ENCODE assay signal across 10 mouse cellular contexts in the genomic region with DNA sequence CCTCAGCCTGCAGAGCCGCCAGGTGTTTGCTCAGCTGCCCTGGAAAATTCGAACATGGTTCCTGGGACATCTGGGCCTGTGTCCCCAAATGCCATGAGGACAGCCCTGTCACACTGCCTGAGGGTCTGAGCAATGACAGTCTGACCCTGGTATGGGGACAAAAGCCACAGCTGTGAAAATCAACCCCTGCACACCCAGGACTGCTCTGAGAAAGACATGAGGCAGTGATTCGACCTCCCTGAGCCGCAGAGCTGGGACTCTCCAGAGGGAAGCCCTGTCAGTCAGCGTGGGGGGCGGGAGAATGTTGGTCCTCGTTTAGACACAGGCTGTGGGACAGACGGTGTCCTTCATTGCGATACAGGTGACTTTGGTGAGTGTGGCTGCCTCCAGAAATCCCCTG. TPM values are rescaled to one million over a fixed set of nuclear protein-coding genes. Genes with fewer than 3 reads are reported as not detected.
DNase-seq lines count a peak whose midpoint lies in the region; ATAC-seq and TF ChIP-seq lines count a peak whose summit lies in the region.
"Had no signal": no experiment of that assay in that cellular context is flagged by ENCODE, and none has a peak within 500 bp of the region (broad histone marks: within the 10 kb centered on the region; RNA-seq: fewer than 3 reads in every experiment).

No protein-coding gene starts in this region.

- H3K9ac ChIP-seq in forebrain, postnatal 0 days = no peak overlapping the region
- H3K9ac ChIP-seq in heart, postnatal 0 days (replicated peaks; ENCODE audit: low read depth, low read length) = peak overlapping the region; percentile 42
- H3K9ac ChIP-seq in limb, embryonic 14.5 days (ENCODE audit: low read depth, low read length, severe bottlenecking) = no peak overlapping the region

- DNase-seq in forebrain, embryonic 10.5 days (ENCODE audit: extremely low spot score, low spot score) = no peak
- no peak for DNase-seq in forebrain, postnatal 0 days
- no peak for DNase-seq in heart, postnatal 0 days (ENCODE audit: low spot score)
- DNase-seq in heart, postnatal 4 days = no peak
- DNase-seq in ZHBTc4 (ENCODE audit: low read depth, low spot score) = peak; percentile 35
- DNase-seq in limb, embryonic 14.5 days (ENCODE audit: low spot score) = no peak
- no peak for DNase-seq in spleen, postnatal 14 days (ENCODE audit: low spot score in 2 of 2)
- no peak for DNase-seq in lung, postnatal 25 days (ENCODE audit: low spot score)
- DNase-seq: B cell, adult 2 months; thymus, postnatal 14 days had no signal

- H3K27me3 ChIP-seq in forebrain, embryonic 10.5 days (ENCODE audit: poor library complexity, severe bottlenecking) = no peaks in the 10 kb centered on the region
- H3K27me3 ChIP-seq in forebrain, postnatal 0 days (ENCODE audit: insufficient read depth, low read length) = no peaks in the 10 kb centered on the region
- H3K27me3 ChIP-seq in heart, postnatal 0 days (ENCODE audit: control insufficient read depth, insufficient read depth, low read length) = no peaks in the 10 kb centered on the region
- no peaks in the 10 kb centered on the region for H3K27me3 ChIP-seq in limb, embryonic 14.5 days (ENCODE audit: control insufficient read depth, insufficient read depth, low read length)

- TF ChIP-seq EP300 in heart, postnatal 0 days (IDR thresholded peaks at IDR 0.05; ENCODE audit: low read depth) = no peak

- H3K4me1 ChIP-seq in forebrain, embryonic 10.5 days = peaks cover 92% of the 10 kb centered on the region
- H3K4me1 ChIP-seq in forebrain, postnatal 0 days (ENCODE audit: insufficient read depth) = peaks cover 26% of the 10 kb centered on the region
- peaks cover 71% of the 10 kb centered on the region for H3K4me1 ChIP-seq in heart, postnatal 0 days (ENCODE audit: control insufficient read depth, insufficient read depth)
- H3K4me1 ChIP-seq in limb, embryonic 14.5 days (ENCODE audit: control insufficient read depth, insufficient read depth, low read length) = peaks cover 39% of the 10 kb centered on the region

- peaks cover 16% of the 10 kb centered on the region for H3K36me3 ChIP-seq in forebrain, embryonic 10.5 days (replicated peaks)
- no peaks in the 10 kb centered on the region for H3K36me3 ChIP-seq in forebrain, postnatal 0 days (ENCODE audit: insufficient read depth)
- H3K36me3 ChIP-seq in heart, postnatal 0 days (replicated peaks; ENCODE audit: control insufficient read depth, insufficient read depth, low read length) = no peaks in the 10 kb centered on the region
- no peaks in the 10 kb centered on the region; the same call in 1 of the 2 replicates for H3K36me3 ChIP-seq in limb, embryonic 14.5 days (ENCODE audit: control insufficient read depth, insufficient read depth, low read length)

- TF ChIP-seq CTCF in forebrain, postnatal 0 days (IDR thresholded peaks at IDR 0.05; ENCODE audit: low read depth) = no peak
- TF ChIP-seq CTCF in heart, postnatal 0 days (IDR thresholded peaks at IDR 0.05; ENCODE audit: low read depth) = no peak

- no peak overlapping the region for H3K4me3 ChIP-seq in forebrain, embryonic 10.5 days
- H3K4me3 ChIP-seq in forebrain, postnatal 0 days (ENCODE audit: low read depth, low read length) = no peak overlapping the region
- no peak overlapping the region for H3K4me3 ChIP-seq in heart, postnatal 0 days (ENCODE audit: low read depth, low read length)
- no peak overlapping the region for H3K4me3 ChIP-seq in limb, embryonic 14.5 days (replicated peaks; ENCODE audit: low read length)

- H3K4me2 ChIP-seq in forebrain, postnatal 0 days (ENCODE audit: low read depth) = no peak overlapping the region
- 0 out of 2 replicates have a peak overlapping the region, but pooled peaks have one; percentile 42 for H3K4me2 ChIP-seq in heart, postnatal 0 days (ENCODE audit: low read depth, low read length)
- H3K4me2 ChIP-seq in limb, embryonic 14.5 days (replicated peaks; ENCODE audit: low read depth, low read length, severe bottlenecking) = no peak overlapping the region

- H3K9me3 ChIP-seq in forebrain, embryonic 10.5 days = no peaks in the 10 kb centered on the region
- H3K9me3 ChIP-seq in forebrain, postnatal 0 days (ENCODE audit: low read length) = no peaks in the 10 kb centered on the region
- H3K9me3 ChIP-seq in heart, postnatal 0 days (replicated peaks; ENCODE audit: control insufficient read depth, low read length) = no peaks in the 10 kb centered on the region
- H3K9me3 ChIP-seq in limb, embryonic 14.5 days (ENCODE audit: control insufficient read depth, low read length) = no peaks in the 10 kb centered on the region

- WGBS in forebrain, embryonic 10.5 days = 41% methylated on average over 9 of the region's 9 CpGs
- 57% methylated on average over 9 of the region's 9 CpGs for WGBS in forebrain, postnatal 0 days
- 30% methylated on average over 9 of the region's 9 CpGs for WGBS in heart, postnatal 0 days
- 46% methylated on average over 9 of the region's 9 CpGs for WGBS in limb, embryonic 14.5 days

- no peak for ATAC-seq in forebrain, postnatal 0 days
- ATAC-seq in heart, postnatal 0 days (ENCODE audit: insufficient read depth, low read depth) = peak; percentile 33
- 0 out of 2 replicates have a peak, but pooled peaks have one; percentile 4 for ATAC-seq in limb, embryonic 14.5 days (ENCODE audit: low FRiP score, low read depth)

- no peak for TF ChIP-seq POLR2A in limb, embryonic 14.5 days (IDR thresholded peaks at IDR 0.05; ENCODE audit: borderline replicate concordance, extremely low read depth, insufficient read depth, insufficient read length)

- peak overlapping the region; percentile 82 for H3K27ac ChIP-seq in forebrain, embryonic 10.5 days
- H3K27ac ChIP-seq in forebrain, postnatal 0 days (ENCODE audit: low read depth, low read length) = no peak overlapping the region
- peak overlapping the region; percentile 97 for H3K27ac ChIP-seq in heart, postnatal 0 days (ENCODE audit: low read depth)
- H3K27ac ChIP-seq in limb, embryonic 14.5 days (replicated peaks; ENCODE audit: low read depth, low read length) = no peak overlapping the region

RNA-seq across cellular contexts. Expression of a gene that starts 29.6 kb away (rescaled TPM):
- polyA plus RNA-seq in forebrain, embryonic 10.5 days (2016; fragmentation: Nextera tagmentation; extraction: Ambion mirVana) = 13.5 and 14.6 TPM in 2 replicates
- total RNA-seq in forebrain, postnatal 0 days (2014; rRNA removed) = 66.1 and 68.0 TPM in 2 replicates
- polyA plus RNA-seq in forebrain, postnatal 0 days (2015; fragmentation: Nextera tagmentation; extraction: Ambion mirVana) = 15.5 and 16.2 TPM in 2 replicates
- 44.7 and 56.2 TPM in 2 replicates for total RNA-seq in heart, postnatal 0 days (2014; rRNA removed; ENCODE audit: low replicate concordance)
- polyA plus RNA-seq in heart, postnatal 0 days (2015; fragmentation: Nextera tagmentation; extraction: Ambion mirVana) = 6.9 and 7.8 TPM in 2 replicates
- 10 to 100 TPM; 35.2 to 37.2 TPM for total RNA-seq in heart, postnatal 4 days (2021)
- polyA plus RNA-seq in limb, embryonic 14.5 days (2012; rRNA removed) = 9.9 and 13.1 TPM in 2 replicates
- polyA plus RNA-seq in limb, embryonic 14.5 days (2014; fragmentation: Nextera tagmentation; extraction: Ambion mirVana) = 6.1 and 6.4 TPM in 2 replicates

Comparison
In these comparisons a context has a peak if more than half of its experiments do, and no peak if none do; other contexts are left out.
1. H3K27ac ChIP-seq: peak in forebrain, embryonic 10.5 days (single experiment) and heart, postnatal 0 days (single experiment); none in forebrain, postnatal 0 days (single experiment) and limb, embryonic 14.5 days (single experiment).